Mouse (Mus musculus) cerebellum, adult 2 months (tissue): ENCODE data around the gene Amn. TPM values are rescaled to one million over a fixed set of nuclear protein-coding genes. Genes with fewer than 3 reads are reported as not detected.

Experiments used
- DNase-seq, 2 experiments: peaks; one replicate each; pipeline ENCODE4 v3.0.0; 2021
- H3K27ac ChIP-seq: fragments of 200-500 bp; 2 replicates; pipeline ENCODE4 v1.5.1; 2012; ENCODE audit warnings: low read length, control low read depth, inconsistent platforms; ENCODE audit not compliant: insufficient read depth
- H3K27me3 ChIP-seq: fragments of 200-500 bp; 2 replicates; pipeline ENCODE4 v1.6.1; 2012; ENCODE audit warnings: inconsistent platforms, mild to moderate bottlenecking, low read length, moderate library complexity; ENCODE audit not compliant: control insufficient read depth, insufficient read depth
- H3K4me1 ChIP-seq: fragments of 200-500 bp; 2 replicates; pipeline ENCODE4 v1.6.1; 2011; ENCODE audit warnings: low read length; ENCODE audit not compliant: control insufficient read depth, insufficient read depth
- H3K4me3 ChIP-seq: fragments of 200-500 bp; replicated peaks from 2 replicates; pipeline ENCODE3; 2011; ENCODE audit warnings: mild to moderate bottlenecking, low read depth, low read length, control low read depth; ENCODE audit not compliant: insufficient read depth
- CTCF ChIP-seq: fragments of 200-500 bp; IDR thresholded peaks from 2 replicates; pipeline ENCODE4 v1.5.1; 2011; ENCODE audit warnings: low read depth, mild to moderate bottlenecking, control low read depth, low read length, moderate library complexity, borderline replicate concordance; ENCODE audit not compliant: insufficient read depth
- POLR2A ChIP-seq: fragments of 200-500 bp; IDR thresholded peaks from 2 replicates; pipeline ENCODE4 v1.6.1; 2011; ENCODE audit warnings: low read length, control low read depth, borderline replicate concordance; ENCODE audit not compliant: insufficient read depth
- WGBS: fragments of 180-500 bp; shearing (Covaris S2); methylation state at CpG from one replicate; pipeline ENCODE4 v1.1.7; 2018; 5-methylcytosine and 5-hydroxymethylcytosine counted together
- polyA plus RNA-seq: library from polyadenylated mRNA; depleted of rRNA; stranded (reverse); fragments of >200 nt; gene quantifications from 2 replicates; pipeline ENCODE4 v1.2.3, GENCODE M21; 2012

Amn gene
- polyA plus RNA-seq, 1 experiment = 9.6 TPM

- H3K27me3 ChIP-seq = no peaks in the 10 kb centered on the region; the same call in 1 of the 2 replicates
- TF ChIP-seq POLR2A = no peak
- TF ChIP-seq CTCF = no peak
- H3K4me1 ChIP-seq = peaks cover 14% of the 10 kb centered on the region
- no peak for DNase-seq
- H3K4me3 ChIP-seq = no peak overlapping the region
- WGBS = 12% methylated on average over 28 of the region's 28 CpGs
- H3K27ac ChIP-seq = no peak overlapping the region
Observed at GRCm38 (mm10) chr12:111271406-111271805, 511 bp downstream of the Amn start.

- Histone ChIP-seq H3K27ac (no peak overlapping the region), H3K4me1 (peaks cover 14% of the 10 kb centered on the region), H3K4me3 (no peak overlapping the region), H3K27me3 (no peaks in the 10 kb centered on the region; the same call in 1 of the 2 replicates)
- WGBS = 22% methylated on average over 8 of the region's 8 CpGs
- TF ChIP-seq CTCF (no peak), POLR2A (no peak)
- no peak for DNase-seq
Observed at GRCm38 (mm10) chr12:111271966-111272365, 1.1 kb downstream of the Amn start.

- TF ChIP-seq POLR2A (no peak), CTCF (peak; percentile 81)
- Histone ChIP-seq H3K4me3 (no peak overlapping the region), H3K27ac (no peak overlapping the region), H3K27me3 (no peaks in the 10 kb centered on the region; the same call in 1 of the 2 replicates), H3K4me1 (peaks cover 14% of the 10 kb centered on the region)
- 26% methylated on average over 12 of the region's 12 CpGs for WGBS
- peak; percentile 80 to 88 for DNase-seq
Observed at GRCm38 (mm10) chr12:111272420-111272819, 1.5 kb downstream of the Amn start.

GRCm38 (mm10) chr12:111274006-111274405 is 3.1 kb downstream of the Amn start:
- no peak overlapping the region for H3K27ac ChIP-seq
- peaks cover 14% of the 10 kb centered on the region for H3K4me1 ChIP-seq
- no peak for DNase-seq
- 7% methylated on average over 28 of the region's 28 CpGs for WGBS
- TF ChIP-seq POLR2A (no peak), CTCF (no peak)
- no peak overlapping the region for H3K4me3 ChIP-seq
- H3K27me3 ChIP-seq = no peaks in the 10 kb centered on the region; the same call in 1 of the 2 replicates

- Histone ChIP-seq H3K27ac (no peak overlapping the region), H3K4me3 (peak overlapping the region; percentile 49), H3K4me1 (peaks cover 14% of the 10 kb centered on the region), H3K27me3 (no peaks in the 10 kb centered on the region; the same call in 1 of the 2 replicates)
- no peak for TF ChIP-seq CTCF
- no peak for TF ChIP-seq POLR2A
- under 1% methylated on average over 80 of the region's 80 CpGs for WGBS
- DNase-seq = peak in 1 of 2 experiments; percentile 29
Observed at GRCm38 (mm10) chr12:111274447-111275149, 3.7 kb downstream of the Amn start.

GRCm38 (mm10) chr12:111275150-111275841 is 4.4 kb downstream of the Amn start:
- H3K27ac ChIP-seq = no peak overlapping the region
- DNase-seq = peak; percentile 21 to 39
- peak overlapping the region; percentile 49 for H3K4me3 ChIP-seq
- TF ChIP-seq CTCF = no peak
- no peak for TF ChIP-seq POLR2A
- peaks cover 14% of the 10 kb centered on the region for H3K4me1 ChIP-seq
- WGBS = 1% methylated on average over 58 of the region's 58 CpGs
- H3K27me3 ChIP-seq = no peaks in the 10 kb centered on the region; the same call in 1 of the 2 replicates

GRCm38 (mm10) chr12:111276371-111276770 is 5.5 kb downstream of the Amn start:
- WGBS = 84% methylated on average over 6 of the region's 6 CpGs
- Histone ChIP-seq H3K4me1 (peaks cover 14% of the 10 kb centered on the region), H3K27ac (no peak overlapping the region), H3K4me3 (no peak overlapping the region), H3K27me3 (no peaks in the 10 kb centered on the region; the same call in 1 of the 2 replicates)
- no peak for TF ChIP-seq CTCF
- no peak for DNase-seq

GRCm38 (mm10) chr12:111283573-111283972 is 12.7 kb downstream of the Amn start:
- Histone ChIP-seq H3K27ac (no peak overlapping the region), H3K4me1 (no peaks in the 10 kb centered on the region; the same call in 1 of the 2 replicates), H3K4me3 (no peak overlapping the region), H3K27me3 (no peaks in the 10 kb centered on the region)
- WGBS = 74% methylated on average over 4 of the region's 4 CpGs
- TF ChIP-seq CTCF (no peak), POLR2A (no peak)
- DNase-seq = no peak
